Mouse (Mus musculus): Measurements from ENCODE around the gene Gng2. TPM values are rescaled to one million over a fixed set of nuclear protein-coding genes. Genes with fewer than 3 reads are reported as not detected.
A peak's percentile ranks its signal among the peaks of the same experiment; 100 is the strongest.

The Gng2 gene
- polyA plus RNA-seq, 1 experiment from 2014 or later: 55.7 TPM

GRCm38 (mm10) chr14:19823321-19824142, 153.9 kb downstream of the Gng2 start, which contains the start of gene Rtraf:
TSS of gene Rtraf (minus strand) at chr14:19823824.
- WGBS: under 1% methylated on average over 78 of the region's 80 CpGs
- peak within 1 kb of the TSS; percentile 93 for H3K9ac ChIP-seq
- 0 out of 2 replicates have a peak, but pooled peaks cover 6% of the 10 kb centered on the region for H3K4me1 ChIP-seq (replicated peaks)
- H3K9me3 ChIP-seq: no peaks in the 10 kb centered on the region
- H3K27me3 ChIP-seq (replicated peaks): no peaks in the 10 kb centered on the region
- peak within 1 kb of the TSS; percentile 96 for H3K4me3 ChIP-seq (replicated peaks)
- peak within 1 kb of the TSS; percentile 73 for H3K4me2 ChIP-seq (replicated peaks)
- peak; percentile 100 for ATAC-seq
- H3K36me3 ChIP-seq: peaks cover 6% of the 10 kb centered on the region; the same call in 1 of the 2 replicates
- H3K27ac ChIP-seq: peak within 1 kb of the TSS; percentile 74

Other genes with a start within 250 kb of the Gng2 start
- 68.9 and 76.8 TPM in 2 replicates for gene Nid2, start 226.4 kb downstream of the Gng2 start, polyA plus RNA-seq (2015; fragmentation: Nextera tagmentation; extraction: Ambion mirVana)
- 195 and 217 TPM in 2 replicates for gene Rtraf, start 153.8 kb downstream of the Gng2 start, polyA plus RNA-seq (2015; fragmentation: Nextera tagmentation; extraction: Ambion mirVana)
- 15.8 and 16.8 TPM in 2 replicates for gene Saysd1, start 160.9 kb upstream of the Gng2 start, polyA plus RNA-seq (2015; fragmentation: Nextera tagmentation; extraction: Ambion mirVana)
- 9.5 TPM in 2 replicates for gene Kcnk5, start 204.2 kb upstream of the Gng2 start, polyA plus RNA-seq (2015; fragmentation: Nextera tagmentation; extraction: Ambion mirVana)